Mouse (Mus musculus) midbrain, embryonic 14.5 days (tissue): ENCODE measurements around the gene Creb3l1. TPM values are rescaled to one million over a fixed set of nuclear protein-coding genes. Genes with fewer than 3 reads are reported as not detected.

Experiments
- ATAC-seq: fragments of 200-750 bp; cut with Nextera tagmentation; 2 replicates; pipeline ENCODE4 v1.8.0; 2017; ENCODE audit warnings: moderate number of reproducible peaks, moderate library complexity; ENCODE audit not compliant: low FRiP score, low TSS enrichment
- DNase-seq: peaks from one replicate; pipeline ENCODE4 v3.0.0-alpha.2; 2015
- H3K27ac ChIP-seq: fragments of 300-500 bp; sonication (generic); replicated peaks from 2 replicates; pipeline ENCODE4 v1.5.1; 2014; ENCODE audit warnings: mild to moderate bottlenecking, low read depth, low read length, moderate library complexity
- H3K27me3 ChIP-seq: fragments of 300-500 bp; sonication (generic); 2 replicates; pipeline ENCODE4 v1.6.1; 2014; ENCODE audit warnings: low read length, control low read depth, mixed read lengths; ENCODE audit not compliant: control insufficient read depth, insufficient read depth
- H3K36me3 ChIP-seq: fragments of 300-500 bp; sonication (generic); 2 replicates; pipeline ENCODE4 v1.6.1; 2014; ENCODE audit warnings: low read length, control low read depth; ENCODE audit not compliant: control insufficient read depth, insufficient read depth
- H3K4me1 ChIP-seq: fragments of 300-500 bp; sonication (generic); 2 replicates; pipeline ENCODE4 v1.6.1; 2014; ENCODE audit warnings: mild to moderate bottlenecking, antibody characterized with exemption, low read length, control low read depth; ENCODE audit not compliant: control insufficient read depth, insufficient read depth
- H3K4me2 ChIP-seq: fragments of 300-500 bp; sonication (generic); 2 replicates; pipeline ENCODE4 v1.6.1; 2014; ENCODE audit warnings: mild to moderate bottlenecking, low read length, moderate library complexity
- H3K4me3 ChIP-seq: fragments of 300-500 bp; sonication (generic); replicated peaks from 2 replicates; pipeline ENCODE4 v1.5.1; 2014; ENCODE audit warnings: low read depth, low read length
- H3K9ac ChIP-seq: fragments of 300-500 bp; sonication (generic); replicated peaks from 2 replicates; pipeline ENCODE4 v1.6.1; 2014; ENCODE audit warnings: mild to moderate bottlenecking, low read length, moderate library complexity
- H3K9me3 ChIP-seq: fragments of 300-500 bp; sonication (generic); 2 replicates; pipeline ENCODE4 v1.6.1; 2016; ENCODE audit warnings: low read length, control low read depth, mixed read lengths; ENCODE audit not compliant: control insufficient read depth
- WGBS: fragments of 180-500 bp; shearing (Covaris S2); extraction: QIAGEN DNeasy Blood & Tissue Kit; methylation state at CpG from one replicate; pipeline ENCODE4 v1.1.7; 2014; 5-methylcytosine and 5-hydroxymethylcytosine counted together
- polyA plus RNA-seq: library from polyadenylated mRNA; unstranded; fragments of >200 nt; fragmentation: Nextera tagmentation; extraction: Ambion mirVana; gene quantifications from 2 replicates; pipeline ENCODE4 v1.2.1, GENCODE M21; 2014

Gene Creb3l1
- polyA plus RNA-seq, 1 experiment from 2014 or later = 2.0 TPM

GRCm38 (mm10) chr2:92052188-92052587 lies 27.9 kb upstream of the Creb3l1 start:
- H3K4me2 ChIP-seq = no peak overlapping the region
- peaks cover 9% of the 10 kb centered on the region for H3K4me1 ChIP-seq
- peaks cover 19% of the 10 kb centered on the region for H3K27me3 ChIP-seq
- ATAC-seq = no peak
- no peaks in the 10 kb centered on the region for H3K9me3 ChIP-seq
- no peak overlapping the region for H3K9ac ChIP-seq
- WGBS = 91% methylated on average over 8 of the region's 8 CpGs
- DNase-seq = no peak
- no peak overlapping the region for H3K4me3 ChIP-seq
- H3K27ac ChIP-seq = no peak overlapping the region
- no peaks in the 10 kb centered on the region for H3K36me3 ChIP-seq

- H3K4me3 ChIP-seq = no peak overlapping the region
- WGBS = 79% methylated on average over 9 of the region's 9 CpGs
- ATAC-seq (no peak), DNase-seq (no peak)
- no peaks in the 10 kb centered on the region for H3K27me3 ChIP-seq
- H3K9me3 ChIP-seq = no peaks in the 10 kb centered on the region
- H3K36me3 ChIP-seq = no peaks in the 10 kb centered on the region
- no peaks in the 10 kb centered on the region for H3K4me1 ChIP-seq
- H3K4me2 ChIP-seq = no peak overlapping the region
- no peak overlapping the region for H3K27ac ChIP-seq
- no peak overlapping the region for H3K9ac ChIP-seq
These were observed 23.9 kb upstream of the Creb3l1 start for GRCm38 (mm10) chr2:92048034-92048690.

- Histone ChIP-seq H3K9me3 (no peaks in the 10 kb centered on the region), H3K4me2 (no peak overlapping the region), H3K9ac (no peak overlapping the region), H3K4me3 (no peak overlapping the region), H3K36me3 (no peaks in the 10 kb centered on the region), H3K4me1 (no peaks in the 10 kb centered on the region), H3K27ac (no peak overlapping the region), H3K27me3 (no peaks in the 10 kb centered on the region)
- WGBS = 31% methylated on average over 4 of the region's 4 CpGs
- no peak for ATAC-seq
- no peak for DNase-seq
These were observed 23.3 kb upstream of the Creb3l1 start for GRCm38 (mm10) chr2:92047601-92048000.

GRCm38 (mm10) chr2:92043285-92043684 lies 19.0 kb upstream of the Creb3l1 start:
- DNase-seq = peak; percentile 41
- Histone ChIP-seq H3K9ac (no peak overlapping the region), H3K36me3 (no peaks in the 10 kb centered on the region), H3K4me1 (no peaks in the 10 kb centered on the region), H3K27ac (no peak overlapping the region), H3K4me2 (no peak overlapping the region), H3K4me3 (no peak overlapping the region), H3K9me3 (no peaks in the 10 kb centered on the region), H3K27me3 (no peaks in the 10 kb centered on the region)
- WGBS = 82% methylated on average over 12 of the region's 12 CpGs
- no peak for ATAC-seq

- WGBS = 85% methylated on average over 15 of the region's 15 CpGs
- DNase-seq = no peak
- H3K4me2 ChIP-seq = no peak overlapping the region
- no peaks in the 10 kb centered on the region for H3K36me3 ChIP-seq
- no peak for ATAC-seq
- H3K9ac ChIP-seq = no peak overlapping the region
- no peak overlapping the region for H3K4me3 ChIP-seq
- no peak overlapping the region for H3K27ac ChIP-seq
- no peaks in the 10 kb centered on the region for H3K4me1 ChIP-seq
- H3K9me3 ChIP-seq = no peaks in the 10 kb centered on the region
- no peaks in the 10 kb centered on the region for H3K27me3 ChIP-seq
These were observed 17.2 kb upstream of the Creb3l1 start for GRCm38 (mm10) chr2:92041538-92041937.

- no peak for ATAC-seq
- 84% methylated on average over 9 of the region's 9 CpGs for WGBS
- Histone ChIP-seq H3K9ac (no peak overlapping the region), H3K4me1 (no peaks in the 10 kb centered on the region), H3K27me3 (no peaks in the 10 kb centered on the region), H3K36me3 (no peaks in the 10 kb centered on the region), H3K9me3 (no peaks in the 10 kb centered on the region), H3K4me3 (no peak overlapping the region), H3K4me2 (no peak overlapping the region), H3K27ac (no peak overlapping the region)
- no peak for DNase-seq
These were observed 10.0 kb upstream of the Creb3l1 start for GRCm38 (mm10) chr2:92034273-92034672.

GRCm38 (mm10) chr2:92030554-92030953 lies 6.3 kb upstream of the Creb3l1 start:
- Histone ChIP-seq H3K4me1 (no peaks in the 10 kb centered on the region), H3K27me3 (no peaks in the 10 kb centered on the region), H3K4me3 (no peak overlapping the region), H3K9ac (no peak overlapping the region), H3K36me3 (no peaks in the 10 kb centered on the region), H3K4me2 (no peak overlapping the region), H3K27ac (no peak overlapping the region), H3K9me3 (no peaks in the 10 kb centered on the region)
- ATAC-seq (peak; percentile 50; the same call in 1 of the 2 replicates), DNase-seq (peak; percentile 63)
- WGBS = 55% methylated on average over 8 of the region's 8 CpGs

GRCm38 (mm10) chr2:92029387-92030133 lies 5.3 kb upstream of the Creb3l1 start:
- WGBS = 80% methylated on average over 10 of the region's 10 CpGs
- Histone ChIP-seq H3K9me3 (no peaks in the 10 kb centered on the region), H3K9ac (no peak overlapping the region), H3K27me3 (no peaks in the 10 kb centered on the region), H3K27ac (no peak overlapping the region), H3K36me3 (no peaks in the 10 kb centered on the region), H3K4me2 (no peak overlapping the region), H3K4me1 (no peaks in the 10 kb centered on the region; the same call in 1 of the 2 replicates), H3K4me3 (no peak overlapping the region)
- DNase-seq (no peak), ATAC-seq (no peak)
